Mouse (Mus musculus): ENCODE data around the gene Rorc. TPM values are rescaled to one million over a fixed set of nuclear protein-coding genes. Genes with fewer than 3 reads are reported as not detected.
A peak's percentile ranks its signal among the peaks of the same experiment; 100 is the strongest.

The Rorc gene
- polyA plus RNA-seq, 1 experiment: 0.66 TPM

DNA sequence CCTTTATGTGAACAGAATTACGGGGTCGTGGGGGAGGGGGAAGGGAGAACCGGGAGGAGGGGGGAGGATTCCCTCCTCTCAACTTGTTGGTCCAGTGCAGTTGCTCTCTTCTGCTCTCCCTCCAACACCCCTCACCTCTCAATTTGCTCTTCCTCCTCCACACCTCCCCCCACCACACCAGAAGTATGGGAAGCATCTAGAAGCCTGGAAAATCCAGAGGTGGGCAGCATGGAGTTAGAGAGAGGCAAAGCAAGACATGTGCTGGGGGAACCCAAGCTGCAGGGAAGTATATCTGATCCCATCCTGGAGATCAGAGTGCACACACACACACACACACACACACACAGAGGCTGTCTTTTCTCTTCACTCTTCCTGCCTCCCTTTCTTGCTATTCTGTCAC, 556 bp upstream of the Rorc start:
- H3K9me3 ChIP-seq (replicated peaks; ENCODE audit: control insufficient read depth, insufficient read depth, low read length, poor library complexity, severe bottlenecking): no peaks in the 10 kb centered on the region
- H3K4me3 ChIP-seq (ENCODE audit: low read depth, low read length): no peak overlapping the region
- no peaks in the 10 kb centered on the region for H3K27me3 ChIP-seq (ENCODE audit: control insufficient read depth, insufficient read depth, low read length, poor library complexity, severe bottlenecking)
- H3K27ac ChIP-seq (ENCODE audit: insufficient read depth, low read length): no peak overlapping the region
- no peaks in the 10 kb centered on the region for H3K36me3 ChIP-seq (ENCODE audit: control insufficient read depth, insufficient read depth, low read length, poor library complexity, severe bottlenecking)
- TF ChIP-seq EP300 (IDR thresholded peaks at IDR 0.05; ENCODE audit: insufficient read depth, low read depth, low read length): no peak
- TF ChIP-seq CTCF (IDR thresholded peaks at IDR 0.05; ENCODE audit: low read depth, low read length): no peak
- no peak for TF ChIP-seq POLR2A (IDR thresholded peaks at IDR 0.05; ENCODE audit: insufficient read depth, low read length)
- peaks cover 3% of the 10 kb centered on the region for H3K4me1 ChIP-seq (ENCODE audit: control insufficient read depth, insufficient read depth, low read length)
- no peak overlapping the region for H3K9ac ChIP-seq (ENCODE audit: low read depth, poor library complexity, severe bottlenecking)

DNA sequence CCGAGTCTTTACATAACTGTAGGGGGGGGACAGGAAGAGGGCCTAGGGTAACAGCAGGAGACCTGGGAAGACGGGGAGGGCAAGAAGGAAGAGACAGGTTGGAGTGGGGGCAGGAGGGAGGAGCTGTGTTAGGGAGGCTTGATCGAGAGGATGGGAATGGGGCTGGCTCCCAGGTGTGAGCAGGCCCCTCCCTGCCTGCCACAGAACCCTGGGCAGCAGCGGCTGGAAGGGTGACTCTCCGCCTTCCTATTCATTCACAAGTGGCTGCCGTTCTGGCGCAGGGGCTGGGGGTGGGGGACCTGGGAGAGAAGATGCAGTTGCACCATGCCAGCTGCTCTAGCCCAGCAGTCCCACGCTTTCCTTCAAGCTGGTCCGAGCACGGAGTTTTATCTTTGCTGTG, 496 bp downstream of the Rorc start:
- H3K27me3 ChIP-seq (ENCODE audit: control insufficient read depth, insufficient read depth, low read length, poor library complexity, severe bottlenecking): no peaks in the 10 kb centered on the region
- H3K4me3 ChIP-seq (ENCODE audit: low read depth, low read length): peak overlapping the region; percentile 41; the same call in 1 of the 2 replicates
- H3K9me3 ChIP-seq (replicated peaks; ENCODE audit: control insufficient read depth, insufficient read depth, low read length, poor library complexity, severe bottlenecking): no peaks in the 10 kb centered on the region
- H3K27ac ChIP-seq (ENCODE audit: insufficient read depth, low read length): no peak overlapping the region
- H3K36me3 ChIP-seq (ENCODE audit: control insufficient read depth, insufficient read depth, low read length, poor library complexity, severe bottlenecking): no peaks in the 10 kb centered on the region
- H3K9ac ChIP-seq (ENCODE audit: low read depth, poor library complexity, severe bottlenecking): no peak overlapping the region
- TF ChIP-seq EP300 (IDR thresholded peaks at IDR 0.05; ENCODE audit: insufficient read depth, low read depth, low read length) (peak; percentile 40; the same call in 1 of the 2 replicates), CTCF (IDR thresholded peaks at IDR 0.05; ENCODE audit: low read depth, low read length) (no peak), POLR2A (IDR thresholded peaks at IDR 0.05; ENCODE audit: insufficient read depth, low read length) (no peak)
- peaks cover 3% of the 10 kb centered on the region for H3K4me1 ChIP-seq (ENCODE audit: control insufficient read depth, insufficient read depth, low read length)

DNA sequence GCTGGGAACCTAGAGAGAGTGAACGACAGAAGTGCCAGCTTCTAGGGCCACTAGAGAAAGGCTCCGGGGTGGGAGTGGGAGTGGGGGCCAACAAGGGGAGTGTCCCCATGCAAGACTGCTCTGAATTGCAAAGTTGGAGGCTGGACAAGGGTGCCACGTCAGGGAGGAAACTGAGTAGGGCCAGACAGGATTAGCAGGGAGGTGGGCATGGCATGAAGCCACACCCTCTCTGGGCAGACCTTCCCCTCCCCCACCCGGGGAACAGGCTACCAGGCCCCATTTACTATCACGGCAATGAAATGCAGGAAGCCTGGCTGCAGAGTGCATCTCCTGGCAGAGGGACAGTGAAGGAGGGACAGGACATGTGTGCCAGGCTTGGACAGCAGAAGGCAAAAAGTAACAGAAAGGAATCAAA, 1.0 kb downstream of the Rorc start:
- TF ChIP-seq POLR2A (IDR thresholded peaks at IDR 0.05; ENCODE audit: insufficient read depth, low read length) (no peak), CTCF (IDR thresholded peaks at IDR 0.05; ENCODE audit: low read depth, low read length) (no peak), EP300 (IDR thresholded peaks at IDR 0.05; ENCODE audit: insufficient read depth, low read depth, low read length) (no peak)
- Histone ChIP-seq H3K9ac (ENCODE audit: low read depth, poor library complexity, severe bottlenecking) (no peak overlapping the region), H3K4me3 (ENCODE audit: low read depth, low read length) (peak overlapping the region; percentile 41; the same call in 1 of the 2 replicates), H3K27ac (ENCODE audit: insufficient read depth, low read length) (no peak overlapping the region), H3K27me3 (ENCODE audit: control insufficient read depth, insufficient read depth, low read length, poor library complexity, severe bottlenecking) (no peaks in the 10 kb centered on the region), H3K4me1 (ENCODE audit: control insufficient read depth, insufficient read depth, low read length) (peaks cover 3% of the 10 kb centered on the region), H3K36me3 (ENCODE audit: control insufficient read depth, insufficient read depth, low read length, poor library complexity, severe bottlenecking) (no peaks in the 10 kb centered on the region), H3K9me3 (replicated peaks; ENCODE audit: control insufficient read depth, insufficient read depth, low read length, poor library complexity, severe bottlenecking) (no peaks in the 10 kb centered on the region)

DNA sequence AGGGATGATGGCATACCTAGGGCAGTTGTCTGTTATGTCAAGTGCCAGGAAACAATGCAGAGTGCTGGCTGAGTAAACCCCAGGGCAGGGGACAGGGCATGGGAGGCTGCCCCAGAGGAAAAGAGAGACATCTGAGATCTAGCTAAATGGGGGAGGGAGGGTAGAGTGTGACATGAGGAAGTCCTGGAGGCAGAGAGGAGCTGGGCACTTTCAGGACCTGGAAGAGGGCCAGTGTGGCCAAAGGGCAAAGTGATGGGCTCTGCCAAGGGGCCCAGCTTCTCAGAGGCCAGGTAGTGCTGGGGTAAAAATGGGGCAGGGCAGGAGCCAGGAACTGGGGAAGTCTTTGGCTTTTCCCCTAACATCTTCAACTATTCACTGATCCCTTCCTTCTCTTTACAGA, 2.0 kb downstream of the Rorc start:
- no peak overlapping the region for H3K27ac ChIP-seq (ENCODE audit: insufficient read depth, low read length)
- H3K27me3 ChIP-seq (ENCODE audit: control insufficient read depth, insufficient read depth, low read length, poor library complexity, severe bottlenecking): no peaks in the 10 kb centered on the region
- H3K9ac ChIP-seq (ENCODE audit: low read depth, poor library complexity, severe bottlenecking): no peak overlapping the region
- no peaks in the 10 kb centered on the region for H3K36me3 ChIP-seq (ENCODE audit: control insufficient read depth, insufficient read depth, low read length, poor library complexity, severe bottlenecking)
- no peaks in the 10 kb centered on the region for H3K9me3 ChIP-seq (replicated peaks; ENCODE audit: control insufficient read depth, insufficient read depth, low read length, poor library complexity, severe bottlenecking)
- H3K4me1 ChIP-seq (ENCODE audit: control insufficient read depth, insufficient read depth, low read length): peaks cover 3% of the 10 kb centered on the region
- TF ChIP-seq POLR2A (IDR thresholded peaks at IDR 0.05; ENCODE audit: insufficient read depth, low read length) (no peak), CTCF (IDR thresholded peaks at IDR 0.05; ENCODE audit: low read depth, low read length) (no peak), EP300 (IDR thresholded peaks at IDR 0.05; ENCODE audit: insufficient read depth, low read depth, low read length) (no peak)
- no peak overlapping the region for H3K4me3 ChIP-seq (ENCODE audit: low read depth, low read length)

DNA sequence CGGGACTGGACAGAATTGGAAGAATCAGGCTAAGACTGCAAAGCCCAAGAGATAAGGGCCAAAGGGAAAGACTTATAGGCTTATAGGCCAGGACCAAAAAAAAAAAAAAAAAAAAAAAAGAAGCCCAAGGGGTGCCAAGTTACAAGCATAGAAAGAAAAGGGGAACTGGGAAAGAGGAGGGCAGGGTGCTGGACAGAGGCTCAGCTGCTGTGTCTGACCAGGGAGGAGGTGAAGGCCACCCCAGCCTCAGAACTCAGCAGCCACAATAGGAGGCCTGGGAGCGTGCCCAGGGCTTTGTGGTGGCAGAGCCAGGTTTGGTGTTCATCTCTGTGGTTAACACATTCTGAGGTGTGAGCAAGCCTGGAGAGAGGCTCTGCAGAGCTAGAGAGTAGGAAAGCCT, 2.6 kb downstream of the Rorc start:
- no peaks in the 10 kb centered on the region for H3K27me3 ChIP-seq (ENCODE audit: control insufficient read depth, insufficient read depth, low read length, poor library complexity, severe bottlenecking)
- no peak overlapping the region for H3K27ac ChIP-seq (ENCODE audit: insufficient read depth, low read length)
- H3K9ac ChIP-seq (ENCODE audit: low read depth, poor library complexity, severe bottlenecking): no peak overlapping the region
- no peaks in the 10 kb centered on the region for H3K36me3 ChIP-seq (ENCODE audit: control insufficient read depth, insufficient read depth, low read length, poor library complexity, severe bottlenecking)
- TF ChIP-seq POLR2A (IDR thresholded peaks at IDR 0.05; ENCODE audit: insufficient read depth, low read length) (no peak), CTCF (IDR thresholded peaks at IDR 0.05; ENCODE audit: low read depth, low read length) (no peak), EP300 (IDR thresholded peaks at IDR 0.05; ENCODE audit: insufficient read depth, low read depth, low read length) (no peak)
- H3K4me1 ChIP-seq (ENCODE audit: control insufficient read depth, insufficient read depth, low read length): peaks cover 2% of the 10 kb centered on the region
- H3K9me3 ChIP-seq (replicated peaks; ENCODE audit: control insufficient read depth, insufficient read depth, low read length, poor library complexity, severe bottlenecking): peaks cover under 1% of the 10 kb centered on the region; the same call in 1 of the 2 replicates
- H3K4me3 ChIP-seq (ENCODE audit: low read depth, low read length): no peak overlapping the region

DNA sequence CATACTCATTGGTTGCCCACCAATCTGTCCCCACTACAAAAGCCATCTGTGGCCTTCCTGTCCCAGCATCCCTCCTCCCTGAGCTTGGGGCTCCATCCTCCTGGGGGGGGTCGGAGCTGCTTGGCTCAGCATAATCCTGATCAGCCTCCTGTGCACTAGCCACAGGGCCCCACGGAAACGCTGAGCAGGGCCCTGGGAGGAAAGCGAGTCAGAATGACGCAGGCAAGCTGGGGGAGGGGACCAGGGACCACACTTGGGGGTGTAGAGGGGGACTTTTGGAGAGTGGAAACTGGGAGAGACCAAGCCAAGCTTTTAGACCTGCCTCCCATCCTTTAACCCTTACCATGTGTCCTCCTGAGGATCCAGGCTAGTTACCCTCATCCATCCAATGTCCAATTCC, 3.3 kb downstream of the Rorc start:
- H3K9ac ChIP-seq (ENCODE audit: low read depth, poor library complexity, severe bottlenecking): no peak overlapping the region
- TF ChIP-seq EP300 (IDR thresholded peaks at IDR 0.05; ENCODE audit: insufficient read depth, low read depth, low read length) (no peak), POLR2A (IDR thresholded peaks at IDR 0.05; ENCODE audit: insufficient read depth, low read length) (no peak), CTCF (IDR thresholded peaks at IDR 0.05; ENCODE audit: low read depth, low read length) (no peak)
- no peaks in the 10 kb centered on the region for H3K36me3 ChIP-seq (ENCODE audit: control insufficient read depth, insufficient read depth, low read length, poor library complexity, severe bottlenecking)
- H3K4me1 ChIP-seq (ENCODE audit: control insufficient read depth, insufficient read depth, low read length): peaks cover 2% of the 10 kb centered on the region
- no peak overlapping the region for H3K4me3 ChIP-seq (ENCODE audit: low read depth, low read length)
- peaks cover 5% of the 10 kb centered on the region for H3K9me3 ChIP-seq (replicated peaks; ENCODE audit: control insufficient read depth, insufficient read depth, low read length, poor library complexity, severe bottlenecking)
- H3K27ac ChIP-seq (ENCODE audit: insufficient read depth, low read length): no peak overlapping the region
- no peaks in the 10 kb centered on the region for H3K27me3 ChIP-seq (ENCODE audit: control insufficient read depth, insufficient read depth, low read length, poor library complexity, severe bottlenecking)
